Comparison of ENCODE assay signal across 25 mouse cellular contexts in the genomic region with DNA sequence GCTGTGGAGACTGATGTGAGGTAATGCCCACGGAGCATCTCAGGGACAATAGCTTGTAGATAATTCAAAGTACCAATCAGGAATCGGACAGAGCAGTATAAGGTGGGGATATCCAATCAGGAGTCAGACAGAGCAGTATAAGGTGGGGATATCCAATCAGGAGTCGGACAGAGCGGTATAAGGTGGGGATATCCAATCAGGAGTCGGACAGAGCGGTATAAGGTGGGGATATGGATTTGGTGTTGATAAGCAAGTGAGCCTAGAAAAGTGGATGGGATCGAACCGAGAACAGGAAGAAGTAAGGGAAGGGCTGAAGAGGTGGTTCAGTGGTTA. TPM values are rescaled to one million over a fixed set of nuclear protein-coding genes. Genes with fewer than 3 reads are reported as not detected.
DNase-seq lines count a peak whose midpoint lies in the region; ATAC-seq and TF ChIP-seq lines count a peak whose summit lies in the region.
"Had no signal": no experiment of that assay in that cellular context is flagged by ENCODE, and none has a peak within 500 bp of the region (broad histone marks: within the 10 kb centered on the region; RNA-seq: fewer than 3 reads in every experiment).

No protein-coding gene starts in this region.

- no peaks in the 10 kb centered on the region for H3K9me3 ChIP-seq in hindbrain, embryonic 14.5 days (ENCODE audit: control insufficient read depth, low read length)
- no peaks in the 10 kb centered on the region for H3K9me3 ChIP-seq in hindbrain, embryonic 10.5 days
- no peaks in the 10 kb centered on the region for H3K9me3 ChIP-seq in lung, embryonic 15.5 days
- H3K9me3 ChIP-seq in CH12.LX (replicated peaks; ENCODE audit: low read length) (no peaks in the 10 kb centered on the region), ES-E14 (ENCODE audit: control insufficient read depth, insufficient read depth, low read depth, low read length) (no peaks in the 10 kb centered on the region)
- H3K9me3 ChIP-seq: embryonic facial prominence, embryonic 15.5 days; forebrain, embryonic 15.5 days; limb, embryonic 13.5 days; megakaryocyte, embryonic 14.5 days had no signal

- dilution Hi-C loops in CH12.LX (cut with MboI; ENCODE audit: extremely low pct_ligation_motif_present, extremely low pct_unique_long_range_greater_than_20kb, low sequenced_read_pairs) = no loop called here

- no peak overlapping the region for H3K4me3 ChIP-seq in hindbrain, embryonic 14.5 days (replicated peaks; ENCODE audit: low read length)
- H3K4me3 ChIP-seq in hindbrain, embryonic 10.5 days = no peak overlapping the region
- H3K4me3 ChIP-seq in lung, embryonic 15.5 days = no peak overlapping the region
- no peak overlapping the region for H3K4me3 ChIP-seq in lung, adult 2 months (replicated peaks; ENCODE audit: extremely low read depth, low read depth, low read length)
- no peak overlapping the region for H3K4me3 ChIP-seq in CH12.LX (replicated peaks in 1 of 3; ENCODE audit: low read depth in 2 of 3, low read length in 2 of 3, poor library complexity in 1 of 3)
- H3K4me3 ChIP-seq in ES-E14 (ENCODE audit: insufficient read depth in 1 of 2, low read depth in 1 of 2, low read length in 2 of 2, poor library complexity in 1 of 2, severe bottlenecking in 1 of 2) = no peak overlapping the region
- H3K4me3 ChIP-seq: embryonic facial prominence, embryonic 15.5 days; forebrain, embryonic 15.5 days; limb, embryonic 13.5 days; megakaryocyte, embryonic 14.5 days; myocyte had no signal

- H3K27ac ChIP-seq in hindbrain, embryonic 14.5 days = no peak overlapping the region
- H3K27ac ChIP-seq in hindbrain, embryonic 10.5 days = no peak overlapping the region
- peak overlapping the region; percentile 69; the same call in 1 of the 2 replicates for H3K27ac ChIP-seq in lung, embryonic 15.5 days
- H3K27ac ChIP-seq in CH12.LX (ENCODE audit: insufficient read depth, low read depth) = no peak overlapping the region
- no peak overlapping the region for H3K27ac ChIP-seq in ES-E14 (ENCODE audit: insufficient read depth, low read depth, low read length, poor library complexity, severe bottlenecking)
- H3K27ac ChIP-seq: embryonic facial prominence, embryonic 15.5 days; forebrain, embryonic 15.5 days; limb, embryonic 13.5 days; stomach, postnatal 0 days had no signal

- in situ Hi-C loops in CH12.LX (cut with MboI; ENCODE audit: low pct_ligation_motif_present, low pct_unique_long_range_greater_than_20kb, low sequenced_read_pairs) = no loop called here
- in situ Hi-C loops in ES-E14 (cut with MboI; ENCODE audit: low sequenced_read_pairs in 2 of 2, unreplicated experiment in 2 of 2) = no loop called here

- H3K36me3 ChIP-seq in hindbrain, embryonic 14.5 days (replicated peaks; ENCODE audit: control insufficient read depth, insufficient read depth) = peaks cover 65% of the 10 kb centered on the region
- peaks cover 11% of the 10 kb centered on the region for H3K36me3 ChIP-seq in hindbrain, embryonic 10.5 days
- H3K36me3 ChIP-seq in lung, embryonic 15.5 days = no peaks in the 10 kb centered on the region
- H3K36me3 ChIP-seq in CH12.LX (replicated peaks in 1 of 2; ENCODE audit: control insufficient read depth in 1 of 2, insufficient read depth in 1 of 2, low read length in 1 of 2) (peaks cover 0 to 11% of the 10 kb centered on the region in 2 experiments), ES-E14 (ENCODE audit: control insufficient read depth, insufficient read depth, low read length, poor library complexity, severe bottlenecking) (no peaks in the 10 kb centered on the region)

- no peaks in the 10 kb centered on the region for H3K79me2 ChIP-seq in CH12.LX (replicated peaks; ENCODE audit: control insufficient read depth, extremely low read depth, insufficient read depth, poor library complexity, severe bottlenecking)

- TF ChIP-seq RAD21 in CH12.LX (IDR thresholded peaks at IDR 0.05; ENCODE audit: low read depth, low read length) = no peak

- ATAC-seq in hindbrain, embryonic 14.5 days (ENCODE audit: low FRiP score) = peak; percentile 48; the same call in 1 of the 2 replicates
- ATAC-seq in lung, embryonic 15.5 days (ENCODE audit: borderline replicate concordance, extremely low read depth, low FRiP score, low TSS enrichment) = 0 out of 2 replicates have a peak, but pooled peaks have one; percentile 24
- ATAC-seq: forebrain, embryonic 15.5 days; intestine, postnatal 0 days; midbrain, embryonic 16.5 days had no signal

- H3K27me3 ChIP-seq in hindbrain, embryonic 14.5 days (ENCODE audit: control insufficient read depth, insufficient read depth, low read length) = no peaks in the 10 kb centered on the region
- no peaks in the 10 kb centered on the region for H3K27me3 ChIP-seq in hindbrain, embryonic 10.5 days (ENCODE audit: insufficient read depth, poor library complexity, severe bottlenecking)
- H3K27me3 ChIP-seq in lung, embryonic 15.5 days = no peaks in the 10 kb centered on the region
- H3K27me3 ChIP-seq in CH12.LX (replicated peaks) = no peaks in the 10 kb centered on the region
- H3K27me3 ChIP-seq: embryonic facial prominence, embryonic 15.5 days; forebrain, embryonic 15.5 days; limb, embryonic 13.5 days had no signal

- TF ChIP-seq EP300 in CH12.LX (IDR thresholded peaks at IDR 0.05; ENCODE audit: low read length) = no peak

- DNase-seq in hindbrain, embryonic 14.5 days (ENCODE audit: low spot score) = no peak
- no peak for DNase-seq in hindbrain, embryonic 10.5 days (ENCODE audit: low spot score)
- no peak for DNase-seq in lung, adult 2 months
- DNase-seq in CH12.LX (ENCODE audit: extremely low read depth) (peak; percentile 9), ES-E14 (ENCODE audit: low read depth, low spot score) (no peak)
- DNase-seq in layer of hippocampus, adult 11-12 months (ENCODE audit: low spot score) = no peak
- DNase-seq: adrenal gland, postnatal 25 days; B cell, adult 2 months; cerebellum, adult 8-10 months; cerebellum, postnatal 36 days; embryo, embryonic 11 days; gastrocnemius, postnatal 14 days; kidney, postnatal 36 days; right cerebral cortex, postnatal 14 days; thymus, adult 2 months had no signal

- no peak for TF ChIP-seq POLR2A in lung, adult 2 months (IDR thresholded peaks at IDR 0.05; ENCODE audit: borderline replicate concordance, extremely low read depth, low read depth, low read length)
- no peak for TF ChIP-seq POLR2A in CH12.LX (IDR thresholded peaks at IDR 0.05; ENCODE audit: low read depth, low read length)

- WGBS in hindbrain, embryonic 14.5 days = 58% methylated on average over 8 of the region's 8 CpGs
- WGBS in hindbrain, embryonic 10.5 days = 48% methylated on average over 8 of the region's 8 CpGs
- 52% methylated on average over 8 of the region's 8 CpGs for WGBS in lung, embryonic 15.5 days
- 63% methylated on average over 8 of the region's 8 CpGs for WGBS in lung, adult 2 months

- TF ChIP-seq CTCF in lung, adult 2 months (IDR thresholded peaks at IDR 0.05; ENCODE audit: insufficient read depth, low read length) = no peak
- TF ChIP-seq CTCF in CH12.LX (conservative IDR thresholded peaks at IDR 0.05 in 1 of 2, IDR thresholded peaks at IDR 0.05 in 1 of 2; ENCODE audit: low read depth in 2 of 2, low read length in 2 of 2) = no peak

- no peaks in the 10 kb centered on the region for H3K4me1 ChIP-seq in hindbrain, embryonic 14.5 days (replicated peaks; ENCODE audit: control insufficient read depth, insufficient read depth, low read length)
- 0 out of 2 replicates have a peak, but pooled peaks cover 5% of the 10 kb centered on the region for H3K4me1 ChIP-seq in hindbrain, embryonic 10.5 days (replicated peaks)
- peaks cover 11% of the 10 kb centered on the region; the same call in 1 of the 2 replicates for H3K4me1 ChIP-seq in lung, embryonic 15.5 days
- H3K4me1 ChIP-seq in lung, adult 2 months (ENCODE audit: control insufficient read depth, insufficient read depth, low read length) = peaks cover 7% of the 10 kb centered on the region; the same call in 1 of the 2 replicates
- peaks cover 0 to 5% of the 10 kb centered on the region in 2 experiments; a peak in 2 of 4 replicates for H3K4me1 ChIP-seq in CH12.LX (ENCODE audit: control insufficient read depth in 1 of 2, insufficient read depth in 2 of 2)
- H3K4me1 ChIP-seq in ES-E14 (ENCODE audit: control insufficient read depth in 2 of 2, insufficient read depth in 2 of 2, low read length in 2 of 2, poor library complexity in 1 of 2) = no peaks in the 10 kb centered on the region
- H3K4me1 ChIP-seq: forebrain, embryonic 15.5 days; limb, embryonic 13.5 days had no signal

- no peak overlapping the region for H3K9ac ChIP-seq in hindbrain, embryonic 14.5 days
- no peak overlapping the region for H3K9ac ChIP-seq in lung, embryonic 15.5 days
- no peak overlapping the region for H3K9ac ChIP-seq in CH12.LX (ENCODE audit: insufficient read depth, low read depth)
- no peak overlapping the region for H3K9ac ChIP-seq in ES-E14 (ENCODE audit: insufficient read depth, low read depth, low read length, poor library complexity, severe bottlenecking)
- H3K9ac ChIP-seq: embryonic facial prominence, embryonic 15.5 days; forebrain, embryonic 15.5 days; limb, embryonic 13.5 days had no signal

- no peak overlapping the region for H3K4me2 ChIP-seq in hindbrain, embryonic 14.5 days (replicated peaks)
- H3K4me2 ChIP-seq in lung, embryonic 15.5 days = no peak overlapping the region
- H3K4me2 ChIP-seq in CH12.LX (ENCODE audit: insufficient read depth, low read depth, poor library complexity, severe bottlenecking) = no peak overlapping the region
- H3K4me2 ChIP-seq: embryonic facial prominence, embryonic 15.5 days; forebrain, embryonic 15.5 days; heart, embryonic 11.5 days; limb, embryonic 13.5 days had no signal

RNA-seq across cellular contexts. Expression of a gene that starts 30.3 kb away (rescaled TPM):
- 8.8 and 9.8 TPM in 2 replicates for polyA plus RNA-seq in hindbrain, embryonic 14.5 days (2014; fragmentation: Nextera tagmentation; extraction: Ambion mirVana)
- polyA plus RNA-seq in hindbrain, embryonic 10.5 days (2016; fragmentation: Nextera tagmentation; extraction: Ambion mirVana) = 1.8 and 2.8 TPM in 2 replicates
- polyA plus RNA-seq in lung, embryonic 15.5 days (2015; fragmentation: Nextera tagmentation; extraction: Ambion mirVana) = 3.5 and 3.7 TPM in 2 replicates
- 2.9 and 4.2 TPM in 2 replicates for polyA plus RNA-seq in lung, adult 2 months (2012; rRNA removed)
- total RNA-seq in CH12.LX (2012; rRNA removed) (1.3 and 2.6 TPM in 2 replicates), CH12.LX (2014; rRNA removed) (1.2 and 1.5 TPM in 2 replicates), ES-E14 (2012; rRNA removed) (0.16 and 0.18 TPM in 2 replicates)
- 1.3 TPM in 2 replicates for polyA plus RNA-seq in CH12.LX (2012; ENCODE audit: insufficient read length, low read depth)

RNA-seq across cellular contexts. Expression of a gene that starts 34.6 kb away (rescaled TPM):
- polyA plus RNA-seq in hindbrain, embryonic 14.5 days (2014; fragmentation: Nextera tagmentation; extraction: Ambion mirVana) = 14.3 and 15.0 TPM in 2 replicates
- polyA plus RNA-seq in hindbrain, embryonic 10.5 days (2016; fragmentation: Nextera tagmentation; extraction: Ambion mirVana) = 11.8 and 13.2 TPM in 2 replicates
- polyA plus RNA-seq in lung, embryonic 15.5 days (2015; fragmentation: Nextera tagmentation; extraction: Ambion mirVana) = 6.0 and 6.7 TPM in 2 replicates
- polyA plus RNA-seq in lung, adult 2 months (2012; rRNA removed) = 28.5 and 35.0 TPM in 2 replicates
- 10.8 and 10.9 TPM in 2 replicates for total RNA-seq in CH12.LX (2012; rRNA removed)
- total RNA-seq in CH12.LX (2014; rRNA removed) = 6.2 and 6.9 TPM in 2 replicates
- polyA plus RNA-seq in CH12.LX (2012; ENCODE audit: insufficient read length, low read depth) = 23.1 and 29.0 TPM in 2 replicates
- total RNA-seq in ES-E14 (2012; rRNA removed) = 15.8 and 22.6 TPM in 2 replicates

RNA-seq across cellular contexts. Expression of a gene that starts 53.8 kb away (rescaled TPM):
- 3.7 and 5.8 TPM in 2 replicates for polyA plus RNA-seq in hindbrain, embryonic 14.5 days (2014; fragmentation: Nextera tagmentation; extraction: Ambion mirVana)
- polyA plus RNA-seq in hindbrain, embryonic 10.5 days (2016; fragmentation: Nextera tagmentation; extraction: Ambion mirVana) = 41.8 and 58.7 TPM in 2 replicates
- 41.1 TPM in 2 replicates for polyA plus RNA-seq in lung, embryonic 15.5 days (2015; fragmentation: Nextera tagmentation; extraction: Ambion mirVana)
- 0.12 and 0.44 TPM in 2 replicates for polyA plus RNA-seq in lung, adult 2 months (2012; rRNA removed)
- total RNA-seq in CH12.LX (2012; rRNA removed) (34.9 and 49.4 TPM in 2 replicates), CH12.LX (2014; rRNA removed) (25.4 and 25.5 TPM in 2 replicates), ES-E14 (2012; rRNA removed) (22.0 and 26.2 TPM in 2 replicates)
- polyA plus RNA-seq in CH12.LX (2012; ENCODE audit: insufficient read length, low read depth) = 90.0 and 103 TPM in 2 replicates
